Mouse (Mus musculus): ENCODE measurements around the gene Npc1l1. TPM values are rescaled to one million over a fixed set of nuclear protein-coding genes. Genes with fewer than 3 reads are reported as not detected.

Npc1l1 gene
- total RNA-seq, 1 experiment from 2014 or later, result not detected

- no peak for ATAC-seq (replicated peaks; ENCODE audit: low read depth, poor library complexity, severe bottlenecking)
Observed at GRCm38 (mm10) chr11:6165391-6166081, 64.4 kb downstream of the Npc1l1 start.

- no peak for ATAC-seq (replicated peaks; ENCODE audit: low read depth, poor library complexity, severe bottlenecking)
Observed at GRCm38 (mm10) chr11:6164781-6165180, 65.2 kb downstream of the Npc1l1 start.

GRCm38 (mm10) chr11:6163706-6164105 lies 66.2 kb downstream of the Npc1l1 start:
- ATAC-seq (replicated peaks; ENCODE audit: low read depth, poor library complexity, severe bottlenecking), result no peak

- no peak for ATAC-seq (replicated peaks; ENCODE audit: low read depth, poor library complexity, severe bottlenecking)
Observed at GRCm38 (mm10) chr11:6163062-6163461, 66.9 kb downstream of the Npc1l1 start.

- no peak for ATAC-seq (replicated peaks; ENCODE audit: low read depth, poor library complexity, severe bottlenecking)
Observed at GRCm38 (mm10) chr11:6161549-6161948, 68.4 kb downstream of the Npc1l1 start.

Other genes with a start within 250 kb of the Npc1l1 start
- 1.9 and 2.0 TPM in 2 replicates for gene Camk2b, start 163.8 kb downstream of the Npc1l1 start, total RNA-seq (2017)
- gene A730071L15Rik, start 30.1 kb downstream of the Npc1l1 start, total RNA-seq (2017), result 0.78 and 1.8 TPM in 2 replicates
- 33.6 and 39.7 TPM in 2 replicates for gene Nudcd3, start 29.7 kb downstream of the Npc1l1 start, total RNA-seq (2017)
- 40.9 and 43.2 TPM in 2 replicates for gene Ddx56, start 37.6 kb upstream of the Npc1l1 start, total RNA-seq (2017)
- gene Tmed4, start 44.7 kb upstream of the Npc1l1 start, total RNA-seq (2017), result 37.5 and 49.2 TPM in 2 replicates
- 95.6 and 111 TPM in 2 replicates for gene Ogdh, start 61.5 kb upstream of the Npc1l1 start, total RNA-seq (2017)
- 9.6 and 17.1 TPM in 2 replicates for gene Zmiz2, start 158.9 kb upstream of the Npc1l1 start, total RNA-seq (2017)
- 2,015 and 2,091 TPM in 2 replicates for gene Ppia, start 185.3 kb upstream of the Npc1l1 start, total RNA-seq (2017)
- 88.8 and 129 TPM in 2 replicates for gene H2afv, start 214.3 kb upstream of the Npc1l1 start, total RNA-seq (2017)
- 65.8 and 78.7 TPM in 2 replicates for gene Purb, start 245.8 kb upstream of the Npc1l1 start, total RNA-seq (2017)

All from common myeloid progenitor, adult 5-6 weeks (primary cell).